Comparison of ENCODE assay signal across 13 mouse cellular contexts in genomic region chr1:151086111-151086859, GRCm38 (mm10).
DNase-seq lines count a peak whose midpoint lies in the region; ATAC-seq and TF ChIP-seq lines count a peak whose summit lies in the region.
"Had no signal": no experiment of that assay in that cellular context is flagged by ENCODE, and none has a peak within 500 bp of the region (broad histone marks: within the 10 kb centered on the region; RNA-seq: fewer than 3 reads in every experiment).

No protein-coding gene starts in this region.

- ATAC-seq in hindbrain, embryonic 13.5 days (ENCODE audit: low FRiP score): no peak
- no peak for ATAC-seq in hindbrain, embryonic 14.5 days (ENCODE audit: low FRiP score)
- ATAC-seq in intestine, postnatal 0 days: no peak

- H3K9ac ChIP-seq in hindbrain, embryonic 13.5 days: no peak overlapping the region
- H3K9ac ChIP-seq in hindbrain, embryonic 14.5 days: no peak overlapping the region
- H3K9ac ChIP-seq in intestine, postnatal 0 days (ENCODE audit: low read depth, low read length): no peak overlapping the region

- no peaks in the 10 kb centered on the region for H3K36me3 ChIP-seq in hindbrain, embryonic 13.5 days
- H3K36me3 ChIP-seq in hindbrain, embryonic 14.5 days (replicated peaks; ENCODE audit: control insufficient read depth, insufficient read depth): no peaks in the 10 kb centered on the region
- no peaks in the 10 kb centered on the region for H3K36me3 ChIP-seq in testis, adult 2 months (ENCODE audit: control insufficient read depth, insufficient read depth, low read length)
- no peaks in the 10 kb centered on the region for H3K36me3 ChIP-seq in intestine, postnatal 0 days (ENCODE audit: control insufficient read depth, insufficient read depth)

- TF ChIP-seq CTCF in testis, adult 2 months (IDR thresholded peaks at IDR 0.05; ENCODE audit: control insufficient read depth, insufficient read depth, insufficient replicate concordance, low read depth, low read length): no peak
- TF ChIP-seq CTCF in intestine, postnatal 0 days (IDR thresholded peaks at IDR 0.05; ENCODE audit: low read depth): no peak

- 0 out of 2 replicates have a peak overlapping the region, but pooled peaks have one; percentile 8 for H3K4me2 ChIP-seq in hindbrain, embryonic 13.5 days
- H3K4me2 ChIP-seq in hindbrain, embryonic 14.5 days (replicated peaks): no peak overlapping the region
- H3K4me2 ChIP-seq in intestine, postnatal 0 days (replicated peaks; ENCODE audit: low read depth): peak overlapping the region; percentile 37; the same call in 1 of the 2 replicates

- H3K9me3 ChIP-seq in hindbrain, embryonic 13.5 days: no peaks in the 10 kb centered on the region
- H3K9me3 ChIP-seq in hindbrain, embryonic 14.5 days (ENCODE audit: control insufficient read depth, low read length): no peaks in the 10 kb centered on the region
- no peaks in the 10 kb centered on the region for H3K9me3 ChIP-seq in intestine, postnatal 0 days (ENCODE audit: control insufficient read depth)

- DNase-seq in hindbrain, embryonic 14.5 days (ENCODE audit: low spot score): no peak
- DNase-seq in testis, postnatal 10 days (ENCODE audit: low spot score): no peak
- no peak for DNase-seq in urinary bladder, postnatal 36 days (ENCODE audit: low spot score in 2 of 2)
- no peak for DNase-seq in thymus, postnatal 14 days
- DNase-seq: adrenal gland, postnatal 25 days; heart, adult 18-20 months; kidney, postnatal 36 days; lung, adult 2 months; right cerebral cortex, adult 18-20 months; thymus, postnatal 4 days had no signal

- H3K27ac ChIP-seq in hindbrain, embryonic 13.5 days: no peak overlapping the region
- no peak overlapping the region for H3K27ac ChIP-seq in hindbrain, embryonic 14.5 days
- H3K27ac ChIP-seq in testis, adult 2 months (ENCODE audit: control insufficient read depth, insufficient read depth, low read depth, low read length): no peak overlapping the region
- H3K27ac ChIP-seq in intestine, postnatal 0 days (ENCODE audit: low read depth, low read length): no peak overlapping the region

- H3K27me3 ChIP-seq in hindbrain, embryonic 13.5 days: no peaks in the 10 kb centered on the region
- H3K27me3 ChIP-seq in hindbrain, embryonic 14.5 days (ENCODE audit: control insufficient read depth, insufficient read depth, low read length): no peaks in the 10 kb centered on the region
- no peaks in the 10 kb centered on the region for H3K27me3 ChIP-seq in testis, adult 2 months (ENCODE audit: control insufficient read depth, insufficient read depth, low read length)
- no peaks in the 10 kb centered on the region for H3K27me3 ChIP-seq in intestine, postnatal 0 days (replicated peaks; ENCODE audit: control insufficient read depth, insufficient read depth, low read length)

- WGBS in hindbrain, embryonic 13.5 days: 45% methylated on average over 22 of the region's 22 CpGs
- 39% methylated on average over 22 of the region's 22 CpGs for WGBS in hindbrain, embryonic 14.5 days
- WGBS in intestine, postnatal 0 days: 61% methylated on average over 22 of the region's 22 CpGs

- no peak for TF ChIP-seq POLR2A in testis, adult 2 months (IDR thresholded peaks at IDR 0.05; ENCODE audit: control insufficient read depth, low read depth, low read length)

- H3K4me1 ChIP-seq in hindbrain, embryonic 13.5 days (replicated peaks): peaks cover 25% of the 10 kb centered on the region
- no peaks in the 10 kb centered on the region; the same call in 1 of the 2 replicates for H3K4me1 ChIP-seq in hindbrain, embryonic 14.5 days (replicated peaks; ENCODE audit: control insufficient read depth, insufficient read depth, low read length)
- H3K4me1 ChIP-seq in testis, adult 2 months (ENCODE audit: control insufficient read depth, insufficient read depth, low read length): peaks cover 6% of the 10 kb centered on the region
- no peaks in the 10 kb centered on the region for H3K4me1 ChIP-seq in intestine, postnatal 0 days (replicated peaks; ENCODE audit: control insufficient read depth, insufficient read depth, low read length)

- H3K4me3 ChIP-seq in hindbrain, embryonic 13.5 days: no peak overlapping the region
- H3K4me3 ChIP-seq in hindbrain, embryonic 14.5 days (replicated peaks; ENCODE audit: low read length): no peak overlapping the region
- H3K4me3 ChIP-seq in testis, adult 2 months (ENCODE audit: control insufficient read depth, low read depth, low read length): peak overlapping the region; percentile 70
- no peak overlapping the region for H3K4me3 ChIP-seq in intestine, postnatal 0 days (ENCODE audit: low read depth, low read length)
